Mouse (Mus musculus) spleen, adult 2 months (tissue): ENCODE data around the gene Fbxw10. TPM values are rescaled to one million over a fixed set of nuclear protein-coding genes. Genes with fewer than 3 reads are reported as not detected.

Experiments used
- DNase-seq, 2 experiments: peaks; one replicate each; pipeline versions ENCODE4 v3.0.0 to v3.0.0-alpha.2; 2012 to 2021; ENCODE audit warnings: low spot score in 2 of 2, low read depth in 1 of 2
- H3K27ac ChIP-seq: fragments of 200-500 bp; 2 replicates; pipeline ENCODE4 v1.5.1; 2012; ENCODE audit warnings: low read length, inconsistent platforms; ENCODE audit not compliant: insufficient read depth
- H3K27me3 ChIP-seq: fragments of 200-500 bp; 2 replicates; pipeline ENCODE4 v1.6.1; 2012; ENCODE audit warnings: mild to moderate bottlenecking, moderate library complexity, low read length, inconsistent platforms; ENCODE audit not compliant: control insufficient read depth, insufficient read depth
- H3K36me3 ChIP-seq: fragments of 200-500 bp; 2 replicates; pipeline ENCODE4 v1.6.1; 2012; ENCODE audit warnings: mild to moderate bottlenecking, low read length, inconsistent platforms; ENCODE audit not compliant: control insufficient read depth, insufficient read depth
- H3K4me1 ChIP-seq: fragments of 200-500 bp; 2 replicates; pipeline ENCODE4 v1.6.1; 2011; ENCODE audit warnings: inconsistent platforms; ENCODE audit not compliant: control insufficient read depth, insufficient read depth, insufficient read length
- H3K4me3 ChIP-seq: fragments of 200-500 bp; 2 replicates; pipeline ENCODE4 v1.5.1; 2011; ENCODE audit warnings: mild to moderate bottlenecking, inconsistent platforms; ENCODE audit not compliant: insufficient read depth, insufficient read length; ENCODE audit errors: extremely low read depth
- CTCF ChIP-seq: fragments of 200-500 bp; IDR thresholded peaks from 2 replicates; pipeline ENCODE4 v1.5.1; 2011; ENCODE audit warnings: mild to moderate bottlenecking, inconsistent platforms; ENCODE audit not compliant: insufficient read depth, insufficient read length, insufficient replicate concordance; ENCODE audit errors: extremely low read depth
- POLR2A ChIP-seq: fragments of 200-500 bp; IDR thresholded peaks from 2 replicates; pipeline ENCODE4 v1.6.1; 2011; ENCODE audit warnings: low read depth, low read length, inconsistent platforms
- WGBS: fragments of 180-500 bp; shearing (Covaris S2); methylation state at CpG from one replicate; pipeline ENCODE4 v1.1.7; 2018; 5-methylcytosine and 5-hydroxymethylcytosine counted together
- polyA plus RNA-seq: library from polyadenylated mRNA; depleted of rRNA; stranded (reverse); fragments of >200 nt; gene quantifications from 2 replicates; pipeline ENCODE4 v1.2.3, GENCODE M21; 2012; rRNA removed

Fbxw10 gene
- polyA plus RNA-seq, 1 experiment, result 0.69 TPM

DNA sequence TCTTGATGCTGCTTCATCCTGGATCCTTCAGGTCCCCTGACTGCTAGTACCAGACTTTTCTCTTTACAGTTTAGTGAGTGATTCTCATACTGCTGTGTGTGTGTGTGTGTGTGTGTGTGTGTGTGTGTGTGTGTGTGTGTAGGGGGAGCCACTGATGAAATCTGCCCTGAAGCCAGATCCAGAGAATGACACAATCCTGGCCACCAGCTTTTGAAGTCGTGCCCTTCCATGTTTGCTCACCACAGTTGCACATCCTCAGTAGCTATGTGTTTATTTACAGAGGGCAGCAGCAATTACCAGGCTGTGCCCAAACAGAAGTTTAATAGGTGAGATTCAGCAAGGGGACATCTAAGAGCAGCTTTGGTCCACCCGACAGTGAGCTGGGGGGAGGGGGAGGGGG is 69.9 kb downstream of the Fbxw10 start:
- Histone ChIP-seq H3K27ac (no peak overlapping the region), H3K36me3 (no peaks in the 10 kb centered on the region), H3K4me3 (no peak overlapping the region), H3K4me1 (peaks cover 3% of the 10 kb centered on the region; the same call in 1 of the 2 replicates), H3K27me3 (no peaks in the 10 kb centered on the region)
- 28% methylated on average over 2 of the region's 2 CpGs for WGBS
- no peak for DNase-seq
- TF ChIP-seq POLR2A (no peak), CTCF (no peak)

- TF ChIP-seq POLR2A, result no peak
- no peak for TF ChIP-seq CTCF
- H3K27me3 ChIP-seq, result no peaks in the 10 kb centered on the region
- H3K36me3 ChIP-seq, result no peaks in the 10 kb centered on the region
- no peak overlapping the region for H3K4me3 ChIP-seq
- DNase-seq, result no peak
- 78% methylated on average over 6 of the region's 6 CpGs for WGBS
- H3K27ac ChIP-seq, result no peak overlapping the region; the same call in 1 of the 2 replicates
- peaks cover 3% of the 10 kb centered on the region; the same call in 1 of the 2 replicates for H3K4me1 ChIP-seq
These were observed 73.3 kb downstream of the Fbxw10 start for GRCm38 (mm10) chr11:62919946-62920742.

DNA sequence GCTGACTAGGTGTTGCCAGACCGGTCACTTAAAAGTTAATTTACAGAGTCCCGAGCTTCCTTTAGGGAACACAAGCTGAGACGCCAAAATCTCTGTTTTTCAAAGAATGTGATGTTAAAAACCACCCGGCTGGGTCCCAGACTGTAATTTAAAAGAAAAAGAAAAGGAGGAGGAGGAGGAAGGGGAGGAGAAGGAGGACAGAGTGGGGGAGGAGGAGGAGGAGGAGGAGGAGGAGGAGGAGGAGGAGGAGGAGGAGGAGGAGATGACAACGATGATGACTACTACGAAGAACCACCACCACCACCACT is 73.8 kb downstream of the Fbxw10 start:
- WGBS, result 33% methylated on average over 6 of the region's 6 CpGs
- H3K27me3 ChIP-seq, result no peaks in the 10 kb centered on the region
- no peak for DNase-seq
- H3K4me1 ChIP-seq, result peaks cover 3% of the 10 kb centered on the region; the same call in 1 of the 2 replicates
- H3K36me3 ChIP-seq, result no peaks in the 10 kb centered on the region
- TF ChIP-seq CTCF (no peak), POLR2A (no peak)
- no peak overlapping the region for H3K4me3 ChIP-seq
- H3K27ac ChIP-seq, result no peak overlapping the region

DNA sequence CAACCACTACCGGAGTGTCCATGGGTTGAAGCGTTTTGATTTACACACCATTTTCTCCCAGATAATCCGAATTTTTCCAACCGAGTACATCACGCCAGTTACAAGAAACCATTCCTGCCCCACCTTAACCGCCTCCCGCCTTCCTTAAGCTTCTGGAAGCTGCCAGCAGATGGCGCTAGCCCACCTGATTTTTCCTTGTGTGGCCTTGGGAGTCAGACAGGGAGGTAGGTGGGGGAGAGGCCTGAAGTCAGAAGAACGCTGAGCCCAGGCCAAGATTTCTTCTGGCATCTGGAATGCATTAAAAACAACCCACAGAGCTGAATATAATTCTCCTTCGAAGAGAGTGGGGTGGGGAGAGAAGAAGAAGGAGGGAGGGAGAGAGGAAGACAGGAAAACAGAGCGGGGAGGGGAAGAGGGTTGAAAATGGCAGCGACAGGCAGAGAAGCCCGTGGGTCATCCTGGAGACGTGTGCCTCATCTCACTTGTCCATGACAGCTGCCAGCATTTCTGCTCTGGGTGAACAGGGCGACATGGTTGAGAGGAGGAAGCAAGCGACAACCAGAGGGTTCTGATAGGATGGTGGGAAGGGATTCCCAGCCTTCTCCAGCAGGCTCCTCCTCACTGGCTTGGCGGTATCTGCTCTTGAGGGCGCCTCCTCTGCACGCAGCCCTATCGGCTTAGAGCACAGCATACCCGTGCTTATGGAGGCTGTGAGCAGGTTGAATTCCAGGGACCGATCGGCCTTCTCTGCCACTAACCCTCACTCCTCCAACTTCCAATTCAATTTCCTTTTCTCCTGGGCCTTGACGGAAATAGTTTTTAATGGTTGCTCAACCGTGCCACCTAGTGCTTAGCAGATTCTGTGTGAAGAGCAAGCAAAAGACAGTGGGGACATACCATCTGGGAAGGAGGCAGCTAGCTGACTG is 74.4 kb downstream of the Fbxw10 start:
- TF ChIP-seq POLR2A (no peak), CTCF (peak; percentile 63; the same call in 1 of the 2 replicates)
- no peaks in the 10 kb centered on the region for H3K27me3 ChIP-seq
- peak in 1 of 2 experiments; percentile 50 for DNase-seq
- peak overlapping the region; percentile 20; the same call in 1 of the 2 replicates for H3K27ac ChIP-seq
- WGBS, result 39% methylated on average over 25 of the region's 25 CpGs
- no peak overlapping the region for H3K4me3 ChIP-seq
- H3K4me1 ChIP-seq, result peaks cover under 1% of the 10 kb centered on the region; the same call in 1 of the 2 replicates
- H3K36me3 ChIP-seq, result no peaks in the 10 kb centered on the region

DNA sequence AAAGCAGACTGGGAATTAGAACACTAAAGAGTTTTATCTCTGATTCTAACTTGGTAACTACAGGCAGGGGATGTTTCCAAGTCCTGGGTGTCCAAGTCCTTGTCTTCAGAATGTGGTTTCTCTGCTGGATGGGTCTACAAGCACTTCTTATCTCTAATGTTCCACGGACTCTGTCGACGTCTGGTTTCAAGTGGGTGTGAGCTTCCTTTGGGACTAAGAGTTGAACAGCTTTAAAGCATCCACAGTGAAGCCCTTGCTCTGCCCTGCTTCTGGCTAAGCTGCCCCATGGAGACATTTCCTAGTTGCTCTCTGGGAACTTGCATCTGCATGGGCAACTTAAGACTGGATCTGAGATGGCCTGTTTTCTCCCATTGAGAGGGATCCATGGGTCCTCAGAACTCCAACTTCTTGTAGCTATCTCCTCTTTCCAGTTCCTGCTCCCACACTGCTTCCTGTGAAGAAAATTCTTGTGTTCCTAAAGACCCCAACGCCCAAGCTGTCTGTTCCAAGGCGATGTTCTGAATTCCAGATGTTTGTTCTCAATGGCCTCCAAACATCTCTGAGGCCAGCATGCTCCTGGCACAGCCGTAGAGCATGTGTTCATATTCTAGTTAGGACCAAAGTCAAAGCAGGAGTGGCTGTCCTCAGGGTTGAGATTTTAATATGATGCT is 77.4 kb downstream of the Fbxw10 start:
- 66% methylated on average over 6 of the region's 6 CpGs for WGBS
- TF ChIP-seq CTCF (no peak), POLR2A (no peak)

More for the DNA sequence above, 77.4 kb downstream of the Fbxw10 start:
- no peaks in the 10 kb centered on the region for H3K36me3 ChIP-seq
- no peaks in the 10 kb centered on the region; the same call in 1 of the 2 replicates for H3K4me1 ChIP-seq
- DNase-seq, result no peak
- no peaks in the 10 kb centered on the region for H3K27me3 ChIP-seq
- no peak overlapping the region for H3K27ac ChIP-seq
- H3K4me3 ChIP-seq, result no peak overlapping the region

Other genes starting within 250 kb of the Fbxw10 start
- gene Lrrc75a, start 198.5 kb upstream of the Fbxw10 start, polyA plus RNA-seq, result 6.6 and 9.4 TPM in 2 replicates
- gene Mmgt2, start 198.4 kb upstream of the Fbxw10 start, polyA plus RNA-seq, result 22.3 and 24.6 TPM in 2 replicates
- gene Zfp287, start 115.2 kb upstream of the Fbxw10 start, polyA plus RNA-seq, result 1.5 and 1.8 TPM in 2 replicates
- not detected in 2 replicates for gene Gm10428, start 94.0 kb upstream of the Fbxw10 start, polyA plus RNA-seq
- 0.15 and 0.64 TPM in 2 replicates for gene Zfp286, start 57.6 kb upstream of the Fbxw10 start, polyA plus RNA-seq
- 0.74 TPM in 2 replicates for gene Trim16, start 26.8 kb upstream of the Fbxw10 start, polyA plus RNA-seq
- 5.1 and 6.2 TPM in 2 replicates for gene Tvp23b, start 32.4 kb downstream of the Fbxw10 start, polyA plus RNA-seq
- not detected in 2 replicates for gene Cdrt4, start 104.1 kb downstream of the Fbxw10 start, polyA plus RNA-seq
- not detected in 2 replicates for gene Tekt3, start 214.6 kb downstream of the Fbxw10 start, polyA plus RNA-seq